Mouse (Mus musculus) bone marrow, adult 2 months (tissue): ENCODE data around the gene Ccdc9b.
A peak's percentile ranks its signal among the peaks of the same experiment; 100 is the strongest.

ENCODE experiments used
- CTCF ChIP-seq: fragments of 200-500 bp; IDR thresholded peaks from 2 replicates; pipeline ENCODE4 v1.5.1; 2011; ENCODE audit warnings: low read length, control low read depth; ENCODE audit not compliant: control insufficient read depth, insufficient read depth
- POLR2A ChIP-seq: fragments of 200-500 bp; IDR thresholded peaks from 2 replicates; pipeline ENCODE4 v1.6.1; 2011; ENCODE audit warnings: low read depth, mild to moderate bottlenecking, control low read depth, low read length, borderline replicate concordance; ENCODE audit not compliant: control insufficient read depth

DNA sequence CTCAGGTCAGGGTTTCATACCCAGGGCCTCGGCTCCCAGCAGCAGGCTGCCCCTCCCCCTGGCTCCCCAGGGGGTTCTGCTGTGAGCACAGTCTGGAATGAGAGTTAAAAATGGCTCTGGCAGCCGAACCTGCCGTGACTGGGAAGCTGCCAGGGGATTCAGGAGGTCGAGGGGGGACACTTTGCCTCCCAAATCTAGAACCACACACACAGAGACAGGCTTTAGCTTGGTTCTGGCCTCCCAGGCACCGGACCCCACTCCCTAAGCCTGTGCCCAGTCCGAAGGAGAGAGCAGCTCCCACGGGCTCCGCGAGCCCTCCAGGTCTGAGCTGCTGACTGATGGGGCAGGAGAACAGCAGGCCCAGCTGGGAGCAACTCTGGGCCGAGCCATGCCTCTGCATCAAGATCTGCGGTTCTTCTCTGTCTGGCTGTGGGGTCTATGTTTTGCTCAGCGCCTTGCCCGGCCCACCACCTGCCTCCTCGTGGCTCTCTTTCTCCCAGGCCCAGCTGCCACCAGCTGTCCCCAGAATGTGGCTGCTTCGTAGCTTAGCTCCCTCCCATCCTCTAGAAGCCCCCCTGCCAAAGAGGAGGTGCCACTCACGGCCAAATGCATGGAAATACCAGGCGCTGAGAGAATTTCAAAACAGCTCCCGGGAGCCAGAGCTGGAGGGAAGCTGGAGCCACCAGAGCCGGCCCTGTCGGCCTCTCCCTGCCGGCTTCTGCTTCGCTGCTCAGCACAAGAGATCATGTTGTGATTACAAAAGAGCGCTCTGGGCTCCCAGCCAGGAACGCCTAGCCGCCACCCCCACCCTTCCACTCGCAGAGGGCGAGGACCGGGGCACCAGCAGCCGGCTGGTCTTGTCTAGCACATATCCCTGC, at the start of gene Ccdc9b:
- TF ChIP-seq CTCF: no peak
- TF ChIP-seq POLR2A: 0 out of 2 replicates have a peak, but pooled peaks have one; percentile 25
